Mouse (Mus musculus) neural tube, embryonic 15.5 days (tissue): ENCODE measurements at regions not wholly inside any gene's neighbourhood (a gene's known extent, or its start where the extent isn't known, plus 50 kb on each side); places are given as distances from the start of the nearest gene placed in this dataset.
"Not testable (repeated sequence)": the region's sequence is repeated elsewhere in the genome, so short reads cannot be mapped to it uniquely, and the experiment has no call there.

Experiments
- ATAC-seq: fragments of 200-750 bp; cut with Nextera tagmentation; 2 replicates; pipeline ENCODE4 v1.8.0; 2017; ENCODE audit warnings: mild to moderate bottlenecking, moderate TSS enrichment, moderate library complexity; ENCODE audit not compliant: low FRiP score
- H3K27ac ChIP-seq: fragments of 300-500 bp; sonication (generic); replicated peaks from 2 replicates; pipeline ENCODE4 v1.5.1; 2015; ENCODE audit warnings: mild to moderate bottlenecking, inconsistent platforms
- H3K27me3 ChIP-seq: fragments of 300-500 bp; sonication (generic); replicated peaks from 2 replicates; pipeline ENCODE4 v1.6.1; 2015; ENCODE audit warnings: inconsistent platforms
- H3K36me3 ChIP-seq: fragments of 300-500 bp; sonication (generic); 2 replicates; pipeline ENCODE4 v1.6.1; 2015; ENCODE audit warnings: inconsistent platforms
- H3K4me1 ChIP-seq: fragments of 300-500 bp; sonication (generic); 2 replicates; pipeline ENCODE4 v1.6.1; 2015; ENCODE audit warnings: inconsistent platforms
- H3K4me2 ChIP-seq: fragments of 300-500 bp; sonication (generic); 2 replicates; pipeline ENCODE4 v1.6.1; 2015; ENCODE audit warnings: inconsistent platforms, mild to moderate bottlenecking, moderate library complexity
- H3K4me3 ChIP-seq: fragments of 300-500 bp; sonication (generic); replicated peaks from 2 replicates; pipeline ENCODE4 v1.5.1; 2015; ENCODE audit warnings: mild to moderate bottlenecking, inconsistent platforms
- H3K9ac ChIP-seq: fragments of 300-500 bp; sonication (generic); replicated peaks from 2 replicates; pipeline ENCODE4 v1.6.1; 2015; ENCODE audit warnings: mild to moderate bottlenecking, inconsistent platforms
- H3K9me3 ChIP-seq: fragments of 300-500 bp; sonication (generic); replicated peaks from 2 replicates; pipeline ENCODE4 v1.6.1; 2016; ENCODE audit warnings: inconsistent platforms
- WGBS: fragments of 180-500 bp; shearing (Covaris S2); methylation state at CpG from one replicate; pipeline ENCODE4 v1.1.7; 2015; ENCODE audit warnings: mixed read lengths; 5-methylcytosine and 5-hydroxymethylcytosine counted together

- H3K4me3 ChIP-seq = no peak overlapping the region
- no peak overlapping the region for H3K27ac ChIP-seq
- H3K27me3 ChIP-seq = no peaks in the 10 kb centered on the region
- no peak for ATAC-seq
- WGBS = 97% methylated on average over 2 of the region's 2 CpGs
- no peaks in the 10 kb centered on the region; the same call in 1 of the 2 replicates for H3K4me1 ChIP-seq
- no peaks in the 10 kb centered on the region for H3K36me3 ChIP-seq
- no peaks in the 10 kb centered on the region for H3K9me3 ChIP-seq
- H3K9ac ChIP-seq = no peak overlapping the region
- H3K4me2 ChIP-seq = no peak overlapping the region
Observed at GRCm38 (mm10) chr7:137944991-137945390, 452.5 kb downstream of the Tcerg1l start.

GRCm38 (mm10) chr7:137947424-137947823 lies 450.1 kb downstream of the Tcerg1l start:
- H3K9me3 ChIP-seq = no peaks in the 10 kb centered on the region
- no peak overlapping the region for H3K4me3 ChIP-seq
- no peaks in the 10 kb centered on the region for H3K4me1 ChIP-seq
- WGBS = 10% methylated on average over 5 of the region's 5 CpGs
- no peaks in the 10 kb centered on the region for H3K27me3 ChIP-seq
- H3K9ac ChIP-seq = no peak overlapping the region
- no peak overlapping the region for H3K4me2 ChIP-seq
- ATAC-seq = no peak
- no peak overlapping the region for H3K27ac ChIP-seq
- no peaks in the 10 kb centered on the region for H3K36me3 ChIP-seq

- Histone ChIP-seq H3K4me1 (0 out of 2 replicates have a peak, but pooled peaks cover 4% of the 10 kb centered on the region), H3K27me3 (no peaks in the 10 kb centered on the region), H3K4me2 (no peak overlapping the region), H3K9me3 (no peaks in the 10 kb centered on the region), H3K36me3 (no peaks in the 10 kb centered on the region), H3K4me3 (no peak overlapping the region), H3K9ac (no peak overlapping the region), H3K27ac (no peak overlapping the region)
- no peak for ATAC-seq
- 68% methylated on average over 5 of the region's 5 CpGs for WGBS
Observed at GRCm38 (mm10) chr7:137957354-137957753, 440.2 kb downstream of the Tcerg1l start.

- 46% methylated on average over 5 of the region's 5 CpGs for WGBS
- Histone ChIP-seq H3K4me1 (0 out of 2 replicates have a peak, but pooled peaks cover 4% of the 10 kb centered on the region), H3K9ac (no peak overlapping the region), H3K36me3 (no peaks in the 10 kb centered on the region), H3K9me3 (no peaks in the 10 kb centered on the region), H3K27ac (no peak overlapping the region), H3K27me3 (no peaks in the 10 kb centered on the region), H3K4me3 (no peak overlapping the region), H3K4me2 (no peak overlapping the region)
- no peak for ATAC-seq
Observed at GRCm38 (mm10) chr7:137957848-137958247, 439.7 kb downstream of the Tcerg1l start.

- H3K9ac ChIP-seq = no peak overlapping the region
- no peaks in the 10 kb centered on the region for H3K9me3 ChIP-seq
- H3K4me1 ChIP-seq = no peaks in the 10 kb centered on the region
- no peak for ATAC-seq
- WGBS = 49% methylated on average over 3 of the region's 3 CpGs
- no peak overlapping the region for H3K4me2 ChIP-seq
- H3K36me3 ChIP-seq = no peaks in the 10 kb centered on the region
- H3K27ac ChIP-seq = no peak overlapping the region
- H3K4me3 ChIP-seq = no peak overlapping the region
- H3K27me3 ChIP-seq = no peaks in the 10 kb centered on the region
Observed at GRCm38 (mm10) chr7:137963470-137964095, 433.9 kb downstream of the Tcerg1l start.

GRCm38 (mm10) chr7:137974705-137975104 lies 422.8 kb downstream of the Tcerg1l start:
- no peak overlapping the region for H3K4me2 ChIP-seq
- ATAC-seq = no peak
- H3K4me3 ChIP-seq = no peak overlapping the region
- no peaks in the 10 kb centered on the region for H3K27me3 ChIP-seq
- H3K4me1 ChIP-seq = no peaks in the 10 kb centered on the region
- no peak overlapping the region for H3K9ac ChIP-seq
- no peaks in the 10 kb centered on the region for H3K9me3 ChIP-seq
- H3K36me3 ChIP-seq = no peaks in the 10 kb centered on the region
- WGBS = 94% methylated on average over 5 of the region's 5 CpGs
- no peak overlapping the region for H3K27ac ChIP-seq

- Histone ChIP-seq H3K36me3 (no peaks in the 10 kb centered on the region), H3K4me3 (no peak overlapping the region), H3K9me3 (no peaks in the 10 kb centered on the region), H3K27me3 (no peaks in the 10 kb centered on the region), H3K9ac (no peak overlapping the region), H3K4me2 (no peak overlapping the region), H3K27ac (no peak overlapping the region), H3K4me1 (no peaks in the 10 kb centered on the region)
- 89% methylated on average over 1 of the region's 1 CpGs for WGBS
- no peak for ATAC-seq
Observed at GRCm38 (mm10) chr7:137977527-137977926, 420.0 kb downstream of the Tcerg1l start.

- no peaks in the 10 kb centered on the region for H3K4me1 ChIP-seq
- no peak overlapping the region for H3K27ac ChIP-seq
- no peaks in the 10 kb centered on the region for H3K27me3 ChIP-seq
- no peak for ATAC-seq
- no peaks in the 10 kb centered on the region for H3K36me3 ChIP-seq
- H3K9me3 ChIP-seq = no peaks in the 10 kb centered on the region
- 95% methylated on average over 4 of the region's 4 CpGs for whole genome bisulfite sequencing
- no peak overlapping the region for H3K9ac ChIP-seq
- no peak overlapping the region for H3K4me3 ChIP-seq
- no peak overlapping the region for H3K4me2 ChIP-seq
Observed at GRCm38 (mm10) chr7:137979361-137979760, 418.2 kb downstream of the Tcerg1l start.

GRCm38 (mm10) chr7:138005806-138006205 lies 391.7 kb downstream of the Tcerg1l start:
- no peak overlapping the region for H3K4me3 ChIP-seq
- H3K4me2 ChIP-seq = no peak overlapping the region
- 31% methylated on average over 3 of the region's 3 CpGs for WGBS

GRCm38 (mm10) chr7:138006971-138007370 lies 390.6 kb downstream of the Tcerg1l start:
- no peaks in the 10 kb centered on the region for H3K36me3 ChIP-seq
- H3K4me3 ChIP-seq = no peak overlapping the region
- no peak overlapping the region for H3K9ac ChIP-seq
- no peak overlapping the region for H3K4me2 ChIP-seq
- H3K9me3 ChIP-seq = no peaks in the 10 kb centered on the region
- ATAC-seq = no peak
- no peak overlapping the region for H3K27ac ChIP-seq
- 58% methylated on average over 3 of the region's 3 CpGs for WGBS
- no peaks in the 10 kb centered on the region for H3K27me3 ChIP-seq
- H3K4me1 ChIP-seq = peaks cover 10% of the 10 kb centered on the region

More at GRCm38 (mm10) chr7:138005806-138006205, 391.7 kb downstream of the Tcerg1l start:
- peaks cover 10% of the 10 kb centered on the region for H3K4me1 ChIP-seq
- ATAC-seq = no peak
- H3K27me3 ChIP-seq = no peaks in the 10 kb centered on the region
- no peaks in the 10 kb centered on the region for H3K36me3 ChIP-seq
- H3K27ac ChIP-seq = no peak overlapping the region
- no peaks in the 10 kb centered on the region for H3K9me3 ChIP-seq
- no peak overlapping the region for H3K9ac ChIP-seq

GRCm38 (mm10) chr7:138008601-138009000 lies 388.9 kb downstream of the Tcerg1l start:
- Histone ChIP-seq H3K36me3 (no peaks in the 10 kb centered on the region), H3K27ac (no peak overlapping the region), H3K27me3 (no peaks in the 10 kb centered on the region), H3K4me1 (peaks cover 10% of the 10 kb centered on the region), H3K4me2 (no peak overlapping the region), H3K9me3 (no peaks in the 10 kb centered on the region), H3K9ac (no peak overlapping the region), H3K4me3 (no peak overlapping the region)
- 26% methylated on average over 3 of the region's 3 CpGs for WGBS
- no peak for ATAC-seq

GRCm38 (mm10) chr7:138024021-138024420 lies 373.5 kb downstream of the Tcerg1l start:
- ATAC-seq, H3K4me3 ChIP-seq, H3K4me2 ChIP-seq, H3K36me3 ChIP-seq, H3K9me3 ChIP-seq, H3K27me3 ChIP-seq, H3K9ac ChIP-seq, H3K4me1 ChIP-seq, H3K27ac ChIP-seq: not testable (repeated sequence)
- WGBS = 90% methylated on average over 1 of the region's 1 CpGs
